Mouse (Mus musculus) adipocyte (in vitro differentiated cells): ENCODE results near the gene Vps29.
A peak's percentile ranks its signal among the peaks of the same experiment; 100 is the strongest.

Source experiments
- DNase-seq: peaks from one replicate; pipeline ENCODE4 v3.0.0-alpha.2; 2016; ENCODE audit warnings: low spot score

The Vps29 gene

GRCm38 (mm10) chr5:122336554-122337294 is 17.4 kb upstream of the Vps29 start:
- no peak for DNase-seq

GRCm38 (mm10) chr5:122342874-122343273 is 11.3 kb upstream of the Vps29 start:
- DNase-seq: no peak

- no peak for DNase-seq
These were observed 10.4 kb upstream of the Vps29 start for GRCm38 (mm10) chr5:122343768-122344167.

- DNase-seq: peak; percentile 82
These were observed 9.9 kb upstream of the Vps29 start for GRCm38 (mm10) chr5:122344260-122344659.

- DNase-seq: no peak
These were observed 8.4 kb upstream of the Vps29 start for GRCm38 (mm10) chr5:122345777-122346176.

- DNase-seq: no peak
These were observed 411 bp downstream of the Vps29 start for GRCm38 (mm10) chr5:122354492-122355067.

GRCm38 (mm10) chr5:122371591-122372191 is 17.5 kb downstream of the Vps29 start, which contains the start of gene Gpn3:
Gene Gpn3, plus strand, starts transcription at chr5:122371876.
- peak; percentile 69 for DNase-seq

GRCm38 (mm10) chr5:122372192-122372769 is 18.1 kb downstream of the Vps29 start, which contains the start of gene Fam216a:
Gene Fam216a, minus strand, starts transcription at chr5:122372364.
- DNase-seq: peak; percentile 100

GRCm38 (mm10) chr5:122372878-122373277 is 18.7 kb downstream of the Vps29 start:
- no peak for DNase-seq

- no peak for DNase-seq
These were observed 23.1 kb downstream of the Vps29 start for GRCm38 (mm10) chr5:122377101-122377833.

GRCm38 (mm10) chr5:122378171-122378570 is 24.0 kb downstream of the Vps29 start:
- no peak for DNase-seq

- peak; percentile 67 for DNase-seq
These were observed 25.4 kb downstream of the Vps29 start for GRCm38 (mm10) chr5:122379374-122380155.

GRCm38 (mm10) chr5:122390006-122390405 is 35.8 kb downstream of the Vps29 start:
- DNase-seq: no peak

- no peak for DNase-seq
These were observed 36.5 kb downstream of the Vps29 start for GRCm38 (mm10) chr5:122390671-122391070.

GRCm38 (mm10) chr5:122391178-122391785 is 37.1 kb downstream of the Vps29 start:
- DNase-seq: no peak

- peak; percentile 89 for DNase-seq
These were observed 37.6 kb downstream of the Vps29 start, which contains the start of gene Arpc3 for GRCm38 (mm10) chr5:122391786-122392180. Gene Arpc3, plus strand, starts transcription at chr5:122391878.

GRCm38 (mm10) chr5:122392227-122393004 is 38.2 kb downstream of the Vps29 start:
- no peak for DNase-seq

- peak; percentile 70 for DNase-seq
These were observed 39.7 kb downstream of the Vps29 start for GRCm38 (mm10) chr5:122393887-122394286.

GRCm38 (mm10) chr5:122396791-122397190 is 42.6 kb downstream of the Vps29 start:
- no peak for DNase-seq

GRCm38 (mm10) chr5:122397495-122397894 is 43.3 kb downstream of the Vps29 start:
- no peak for DNase-seq
